Mouse (Mus musculus) lung, postnatal 0 days (tissue): ENCODE measurements around the gene Apobec3. TPM values are rescaled to one million over a fixed set of nuclear protein-coding genes. Genes with fewer than 3 reads are reported as not detected.
A peak's percentile ranks its signal among the peaks of the same experiment; 100 is the strongest.

Source experiments
- ATAC-seq: fragments of 200-750 bp; cut with Nextera tagmentation; 2 replicates; pipeline ENCODE4 v1.8.0; 2017; ENCODE audit warnings: moderate library complexity
- DNase-seq: peaks from one replicate; pipeline ENCODE4 v3.0.0-alpha.2; 2016; ENCODE audit warnings: low spot score
- H3K27ac ChIP-seq: fragments of 300-500 bp; sonication (generic); 2 replicates; pipeline ENCODE4 v1.5.1; 2014; ENCODE audit warnings: antibody characterized with exemption, mild to moderate bottlenecking, low read length, mixed read lengths
- H3K27me3 ChIP-seq: fragments of 300-500 bp; sonication (generic); replicated peaks from 2 replicates; pipeline ENCODE4 v1.6.1; 2014; ENCODE audit warnings: low read length, mixed read lengths; ENCODE audit not compliant: insufficient read depth
- H3K36me3 ChIP-seq: fragments of 300-500 bp; sonication (generic); 2 replicates; pipeline ENCODE4 v1.6.1; 2014; ENCODE audit warnings: low read length, mixed read lengths; ENCODE audit not compliant: insufficient read depth
- H3K4me1 ChIP-seq: fragments of 300-500 bp; sonication (generic); 2 replicates; pipeline ENCODE4 v1.6.1; 2014; ENCODE audit warnings: antibody characterized with exemption, low read depth, low read length, mixed read lengths; ENCODE audit not compliant: insufficient read depth
- H3K4me2 ChIP-seq: fragments of 300-500 bp; sonication (generic); replicated peaks from 2 replicates; pipeline ENCODE4 v1.6.1; 2014; ENCODE audit warnings: low read depth, mild to moderate bottlenecking, low read length, moderate library complexity, mixed read lengths
- H3K4me3 ChIP-seq: fragments of 300-500 bp; sonication (generic); 2 replicates; pipeline ENCODE4 v1.5.1; 2014; ENCODE audit warnings: low read depth, low read length
- H3K9ac ChIP-seq: fragments of 300-500 bp; sonication (generic); replicated peaks from 2 replicates; pipeline ENCODE4 v1.6.1; 2014; ENCODE audit warnings: low read depth, mild to moderate bottlenecking
- H3K9me3 ChIP-seq: fragments of 300-500 bp; sonication (generic); 2 replicates; pipeline ENCODE4 v1.6.1; 2016; ENCODE audit warnings: low read length, mixed read lengths
- CTCF ChIP-seq: IDR thresholded peaks from 2 replicates; pipeline ENCODE4 v1.5.1; 2016; ENCODE audit warnings: antibody characterized with exemption, mild to moderate bottlenecking
- EP300 ChIP-seq: IDR thresholded peaks from 2 replicates; pipeline ENCODE4 v1.6.1; 2016; ENCODE audit warnings: antibody characterized with exemption, mild to moderate bottlenecking, control low read depth
- WGBS: fragments of 180-500 bp; shearing (Covaris S2); extraction: QIAGEN DNeasy Blood & Tissue Kit; methylation state at CpG from one replicate; pipeline ENCODE4 v1.1.7; 2014; 5-methylcytosine and 5-hydroxymethylcytosine counted together
- polyA plus RNA-seq: library from polyadenylated mRNA; unstranded; fragments of >200 nt; fragmentation: Nextera tagmentation; extraction: Ambion mirVana; gene quantifications from 2 replicates; pipeline ENCODE4 v1.2.1, GENCODE M21; 2015

Apobec3 gene
- 24.8 and 29.5 TPM in 2 replicates for polyA plus RNA-seq

- Histone ChIP-seq H3K4me2 (peak within 1 kb of the TSS; percentile 77), H3K27me3 (no peaks in the 10 kb centered on the region), H3K4me3 (peak within 1 kb of the TSS; percentile 60), H3K4me1 (peaks cover 8% of the 10 kb centered on the region; the same call in 1 of the 2 replicates), H3K9ac (peak within 1 kb of the TSS; percentile 55), H3K27ac (peak within 1 kb of the TSS; percentile 86), H3K36me3 (no peaks in the 10 kb centered on the region), H3K9me3 (no peaks in the 10 kb centered on the region)
- ATAC-seq: peak; percentile 77
- TF ChIP-seq EP300 (no peak), CTCF (peak; percentile 89)
- DNase-seq: peak; percentile 90
- WGBS: 3% methylated on average over 20 of the region's 20 CpGs
Observed at GRCm38 (mm10) chr15:79891436-79892212, at the start of gene Apobec3. Gene Apobec3, plus strand, starts transcription at chr15:79891659.

GRCm38 (mm10) chr15:79842985-79843384 is 48.5 kb upstream of the Apobec3 start:
- 86% methylated on average over 3 of the region's 3 CpGs for WGBS

GRCm38 (mm10) chr15:79845986-79846385 is 45.5 kb upstream of the Apobec3 start:
- TF ChIP-seq CTCF (no peak), EP300 (no peak)

More at GRCm38 (mm10) chr15:79842985-79843384, 48.5 kb upstream of the Apobec3 start:
- ATAC-seq (no peak), DNase-seq (no peak)
- TF ChIP-seq EP300 (no peak), CTCF (no peak)
- Histone ChIP-seq H3K4me1 (no peaks in the 10 kb centered on the region), H3K9ac (no peak overlapping the region), H3K27ac (no peak overlapping the region), H3K9me3 (no peaks in the 10 kb centered on the region), H3K27me3 (no peaks in the 10 kb centered on the region), H3K4me3 (no peak overlapping the region), H3K36me3 (no peaks in the 10 kb centered on the region), H3K4me2 (no peak overlapping the region)

GRCm38 (mm10) chr15:79847100-79847499 is 44.4 kb upstream of the Apobec3 start:
- Histone ChIP-seq H3K4me3 (no peak overlapping the region), H3K4me2 (no peak overlapping the region), H3K36me3 (no peaks in the 10 kb centered on the region), H3K9me3 (no peaks in the 10 kb centered on the region), H3K4me1 (no peaks in the 10 kb centered on the region), H3K27me3 (no peaks in the 10 kb centered on the region), H3K9ac (no peak overlapping the region), H3K27ac (no peak overlapping the region)
- ATAC-seq (peak; percentile 28), DNase-seq (peak; percentile 15)
- TF ChIP-seq EP300 (no peak), CTCF (no peak)
- 22% methylated on average over 5 of the region's 5 CpGs for WGBS

More at GRCm38 (mm10) chr15:79845986-79846385, 45.5 kb upstream of the Apobec3 start:
- no peak overlapping the region for H3K9ac ChIP-seq
- H3K27ac ChIP-seq: no peak overlapping the region
- 53% methylated on average over 4 of the region's 4 CpGs for WGBS
- no peak overlapping the region for H3K4me3 ChIP-seq
- no peaks in the 10 kb centered on the region for H3K36me3 ChIP-seq
- H3K4me2 ChIP-seq: no peak overlapping the region
- no peaks in the 10 kb centered on the region for H3K9me3 ChIP-seq
- DNase-seq (no peak), ATAC-seq (no peak)
- no peaks in the 10 kb centered on the region for H3K27me3 ChIP-seq
- no peaks in the 10 kb centered on the region for H3K4me1 ChIP-seq

GRCm38 (mm10) chr15:79850143-79850542 is 41.3 kb upstream of the Apobec3 start:
- DNase-seq: no peak
- no peak for ATAC-seq
- Histone ChIP-seq H3K9me3 (no peaks in the 10 kb centered on the region), H3K4me1 (no peaks in the 10 kb centered on the region), H3K27ac (no peak overlapping the region), H3K4me3 (no peak overlapping the region), H3K9ac (no peak overlapping the region), H3K27me3 (no peaks in the 10 kb centered on the region), H3K36me3 (no peaks in the 10 kb centered on the region), H3K4me2 (no peak overlapping the region)
- 95% methylated on average over 2 of the region's 2 CpGs for WGBS
- TF ChIP-seq EP300: no peak
- peak; percentile 7; the same call in 1 of the 2 replicates for TF ChIP-seq CTCF

- no peak overlapping the region for H3K9ac ChIP-seq
- no peaks in the 10 kb centered on the region for H3K4me1 ChIP-seq
- TF ChIP-seq CTCF (no peak), EP300 (no peak)
- no peak overlapping the region for H3K4me3 ChIP-seq
- H3K4me2 ChIP-seq: no peak overlapping the region
- no peaks in the 10 kb centered on the region for H3K36me3 ChIP-seq
- H3K9me3 ChIP-seq: no peaks in the 10 kb centered on the region
- ATAC-seq: no peak
- whole genome bisulfite sequencing: 58% methylated on average over 5 of the region's 5 CpGs
- no peaks in the 10 kb centered on the region for H3K27me3 ChIP-seq
- no peak overlapping the region for H3K27ac ChIP-seq
- DNase-seq: no peak
Observed at GRCm38 (mm10) chr15:79858979-79859378, 32.5 kb upstream of the Apobec3 start.
